Mouse (Mus musculus): ENCODE results near the gene Spryd4.
"Not testable (repeated sequence)": the region's sequence is repeated elsewhere in the genome, so short reads cannot be mapped to it uniquely, and the experiment has no call there.

Gene Spryd4

GRCm38 (mm10) chr10:128225538-128225937 lies 13.9 kb upstream of the Spryd4 start, which contains the start of gene Mip:
TSS of gene Mip (plus strand) at chr10:128225838.
- no peak for DNase-seq (ENCODE audit: low read depth, low spot score)

GRCm38 (mm10) chr10:128225064-128225463 lies 13.5 kb upstream of the Spryd4 start:
- no peak for DNase-seq (ENCODE audit: low read depth, low spot score)

GRCm38 (mm10) chr10:128221533-128222286 lies 10.1 kb upstream of the Spryd4 start:
- DNase-seq (ENCODE audit: low read depth, low spot score): peak; percentile 54

- no peak for DNase-seq (ENCODE audit: low read depth, low spot score)
Observed at GRCm38 (mm10) chr10:128218387-128219117, 6.9 kb upstream of the Spryd4 start.

GRCm38 (mm10) chr10:128214981-128215380 lies 3.4 kb upstream of the Spryd4 start:
- no peak for DNase-seq (ENCODE audit: low read depth, low spot score)

GRCm38 (mm10) chr10:128214112-128214511 lies 2.5 kb upstream of the Spryd4 start:
- DNase-seq (ENCODE audit: low read depth, low spot score): not testable (repeated sequence)

GRCm38 (mm10) chr10:128212871-128213323 lies 1.3 kb upstream of the Spryd4 start:
- peak; percentile 87 for DNase-seq (ENCODE audit: low read depth, low spot score)

- no peak for DNase-seq (ENCODE audit: low read depth, low spot score)
Observed at GRCm38 (mm10) chr10:128212148-128212547, 541 bp upstream of the Spryd4 start.

- DNase-seq (ENCODE audit: low read depth, low spot score): no peak
Observed at GRCm38 (mm10) chr10:128210954-128211353, 653 bp downstream of the Spryd4 start.

GRCm38 (mm10) chr10:128210131-128210530 lies 1.5 kb downstream of the Spryd4 start:
- DNase-seq (ENCODE audit: low read depth, low spot score): no peak

- no peak for DNase-seq (ENCODE audit: low read depth, low spot score)
Observed at GRCm38 (mm10) chr10:128209311-128210009, 2.1 kb downstream of the Spryd4 start.

GRCm38 (mm10) chr10:128208326-128208725 lies 3.3 kb downstream of the Spryd4 start:
- no peak for DNase-seq (ENCODE audit: low read depth, low spot score)

GRCm38 (mm10) chr10:128204941-128205340 lies 6.7 kb downstream of the Spryd4 start:
- peak; percentile 62 for DNase-seq (ENCODE audit: low read depth, low spot score)

GRCm38 (mm10) chr10:128201856-128202255 lies 9.8 kb downstream of the Spryd4 start:
- DNase-seq (ENCODE audit: low read depth, low spot score): no peak

GRCm38 (mm10) chr10:128194551-128195461 lies 16.8 kb downstream of the Spryd4 start:
- DNase-seq (ENCODE audit: low read depth, low spot score): peak; percentile 75

GRCm38 (mm10) chr10:128194024-128194550 lies 17.5 kb downstream of the Spryd4 start, which contains the start of gene Gls2:
TSS of gene Gls2 (plus strand) at chr10:128194457.
- DNase-seq (ENCODE audit: low read depth, low spot score): peak; percentile 100

- DNase-seq (ENCODE audit: low read depth, low spot score): no peak
Observed at GRCm38 (mm10) chr10:128193113-128193512, 18.5 kb downstream of the Spryd4 start.

- DNase-seq (ENCODE audit: low read depth, low spot score): not testable (repeated sequence)
Observed at GRCm38 (mm10) chr10:128192030-128192766, 19.4 kb downstream of the Spryd4 start.

GRCm38 (mm10) chr10:128191472-128191871 lies 20.1 kb downstream of the Spryd4 start:
- no peak for DNase-seq (ENCODE audit: low read depth, low spot score)

Data from ZHBTc4 (cell line).